Mouse (Mus musculus) thymus, postnatal 25 days (tissue): ENCODE measurements around the gene Muc5ac.

Source experiments
- DNase-seq: peaks from one replicate; pipeline ENCODE4 v3.0.0; 2022

The Muc5ac gene

DNA sequence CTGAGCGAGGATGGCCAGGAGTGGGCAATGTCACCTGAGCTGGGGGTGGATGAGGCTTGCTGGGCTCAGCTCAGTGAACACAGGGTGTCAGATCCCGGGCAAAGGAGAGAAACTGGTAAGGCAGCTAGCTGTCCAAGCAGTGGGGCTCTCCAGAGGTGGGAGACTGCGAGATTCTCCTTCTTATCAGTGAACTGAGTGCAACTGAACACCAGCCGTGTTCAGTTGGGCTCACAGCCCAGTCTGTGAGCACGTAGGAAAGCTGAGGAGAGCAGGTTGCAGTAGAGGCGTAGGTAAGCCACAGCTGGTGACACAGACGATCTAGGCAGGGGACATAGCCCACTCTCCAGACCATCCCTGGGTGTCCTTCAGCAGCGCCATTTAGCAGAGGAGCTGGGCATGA lies 47.7 kb downstream of the Muc5ac start:
- no peak for DNase-seq

- DNase-seq = no peak
Observed at GRCm38 (mm10) chr7:141838779-141839178, 50.0 kb downstream of the Muc5ac start, which contains the start of gene Muc5b. Muc5b (plus strand) TSS chr7:141839070.

GRCm38 (mm10) chr7:141840354-141840753 lies 51.6 kb downstream of the Muc5ac start:
- DNase-seq = no peak

DNA sequence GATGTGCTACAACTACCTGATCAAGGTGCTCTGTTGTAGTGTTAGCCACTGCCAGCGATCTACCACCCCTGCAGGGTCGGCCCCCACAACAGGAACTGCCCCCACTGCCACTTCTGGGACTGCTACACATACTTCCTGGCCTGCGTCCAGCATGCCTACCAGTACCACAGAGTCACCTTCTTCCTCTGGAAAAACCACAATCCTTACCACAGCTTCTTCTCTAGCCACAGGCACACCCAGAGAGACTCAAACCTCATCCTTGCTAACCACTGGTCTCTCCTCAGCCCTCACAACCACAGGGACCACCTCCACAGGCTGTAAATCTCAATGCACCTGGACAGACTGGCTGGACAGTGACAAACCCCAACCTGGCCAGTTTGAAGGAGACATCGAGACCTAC lies 72.3 kb downstream of the Muc5ac start:
- no peak for DNase-seq
